Mouse (Mus musculus): Measurements from ENCODE around the gene Nceh1. TPM values are rescaled to one million over a fixed set of nuclear protein-coding genes. Genes with fewer than 3 reads are reported as not detected.

Nceh1 gene
- total and polyA plus RNA-seq, 3 experiments: 8.2 to 9.3 TPM; not detected in 1

GRCm38 (mm10) chr3:27170257-27170656 lies 12.5 kb upstream of the Nceh1 start:
- no peak overlapping the region for H3K4me3 ChIP-seq (ENCODE audit: control insufficient read depth in 1 of 2, insufficient read depth in 1 of 2, low read depth in 2 of 2, low read length in 2 of 2)
- no peaks in the 10 kb centered on the region for H3K79me2 ChIP-seq (ENCODE audit: control insufficient read depth, insufficient read depth, low read length, poor library complexity)
- no peak for DNase-seq (ENCODE audit: low read depth, low spot score)
- no peaks in the 10 kb centered on the region for H3K4me1 ChIP-seq (ENCODE audit: control insufficient read depth in 1 of 2, insufficient read depth in 2 of 2, low read length in 2 of 2)
- H3K36me3 ChIP-seq (ENCODE audit: control insufficient read depth in 1 of 2, insufficient read depth in 2 of 2, low read length in 2 of 2): no peaks in the 10 kb centered on the region
- H3K9ac ChIP-seq (ENCODE audit: control insufficient read depth, low read depth, low read length, poor library complexity, severe bottlenecking): no peak overlapping the region
- H3K27ac ChIP-seq (ENCODE audit: control insufficient read depth, low read depth, low read length): no peak overlapping the region
- H3K9me3 ChIP-seq (replicated peaks; ENCODE audit: insufficient read depth, low read length): no peaks in the 10 kb centered on the region
- peaks cover 0 to 2% of the 10 kb centered on the region in 2 experiments; a peak in 2 of 4 replicates for H3K27me3 ChIP-seq (ENCODE audit: control insufficient read depth in 1 of 2, insufficient read depth in 2 of 2, low read length in 2 of 2)
- TF ChIP-seq TBP (IDR thresholded peaks at IDR 0.05; ENCODE audit: low read depth, low read length) (no peak), SMC3 (IDR thresholded peaks at IDR 0.05; ENCODE audit: low read depth, low read length) (no peak), JUND (IDR thresholded peaks at IDR 0.05; ENCODE audit: low read depth, low read length) (no peak), UBTF (IDR thresholded peaks at IDR 0.05; ENCODE audit: borderline replicate concordance, insufficient read depth, low read depth, low read length) (no peak), RAD21 (IDR thresholded peaks at IDR 0.05; ENCODE audit: low read depth, low read length) (no peak), RCOR1 (IDR thresholded peaks at IDR 0.05; ENCODE audit: low read depth, low read length) (no peak), MAZ (IDR thresholded peaks at IDR 0.05; ENCODE audit: low read depth, low read length) (no peak)

DNA sequence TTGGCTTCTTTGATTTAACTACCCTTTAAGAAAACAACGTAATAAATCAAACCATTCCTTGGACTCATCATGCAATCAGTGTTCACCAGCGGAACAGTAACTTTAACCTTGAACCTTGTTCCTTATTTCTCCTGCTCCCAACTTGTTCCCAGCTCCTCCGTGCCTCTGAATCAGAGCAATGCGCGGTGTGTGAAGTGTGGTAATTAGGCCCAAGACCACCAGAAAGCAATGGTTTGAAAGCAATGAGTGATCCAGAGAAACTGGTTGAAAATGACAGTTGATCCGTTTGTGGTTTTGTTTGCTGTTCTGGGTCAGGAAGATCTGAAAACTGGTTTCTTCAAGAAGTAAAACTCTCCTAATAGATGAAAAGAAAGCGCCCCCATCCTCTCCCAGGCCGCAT lies 3.1 kb upstream of the Nceh1 start:
- no peak overlapping the region for H3K4me3 ChIP-seq (ENCODE audit: control insufficient read depth in 1 of 2, insufficient read depth in 1 of 2, low read depth in 2 of 2, low read length in 2 of 2)
- H3K9me3 ChIP-seq (replicated peaks; ENCODE audit: insufficient read depth, low read length): no peaks in the 10 kb centered on the region
- peaks cover 0 to 2% of the 10 kb centered on the region in 2 experiments; a peak in 2 of 4 replicates for H3K27me3 ChIP-seq (ENCODE audit: control insufficient read depth in 1 of 2, insufficient read depth in 2 of 2, low read length in 2 of 2)
- H3K36me3 ChIP-seq (ENCODE audit: control insufficient read depth in 1 of 2, insufficient read depth in 2 of 2, low read length in 2 of 2): no peaks in the 10 kb centered on the region
- TF ChIP-seq POLR2A (IDR thresholded peaks at IDR 0.05; ENCODE audit: control insufficient read depth in 1 of 2, insufficient read depth in 1 of 2, low read depth in 1 of 2, low read length in 2 of 2, poor library complexity in 1 of 2) (no peak), MYB (IDR thresholded peaks at IDR 0.05; ENCODE audit: low read depth, low read length) (no peak), ZNF384 (IDR thresholded peaks at IDR 0.05; ENCODE audit: low read depth, low read length) (no peak), CTCF (IDR thresholded peaks at IDR 0.05 in 2 of 3, conservative IDR thresholded peaks at IDR 0.05 in 1 of 3; ENCODE audit: control insufficient read depth in 1 of 3, insufficient read depth in 1 of 3, low read depth in 2 of 3, low read length in 3 of 3, poor library complexity in 1 of 3, severe bottlenecking in 1 of 3) (no peak), ZC3H11A (IDR thresholded peaks at IDR 0.05; ENCODE audit: low read depth, low read length) (no peak), CHD1 (IDR thresholded peaks at IDR 0.05; ENCODE audit: low read depth, low read length) (no peak)
- no peak for DNase-seq (ENCODE audit: low read depth, low spot score)
- H3K27ac ChIP-seq (ENCODE audit: control insufficient read depth, low read depth, low read length): no peak overlapping the region
- H3K4me1 ChIP-seq (ENCODE audit: control insufficient read depth in 1 of 2, insufficient read depth in 2 of 2, low read length in 2 of 2): peaks cover 0 to 4% of the 10 kb centered on the region in 2 experiments; a peak in 1 of 4 replicates
- no peak overlapping the region for H3K9ac ChIP-seq (ENCODE audit: control insufficient read depth, low read depth, low read length, poor library complexity, severe bottlenecking)
- peaks cover 3% of the 10 kb centered on the region; the same call in 1 of the 2 replicates for H3K79me2 ChIP-seq (ENCODE audit: control insufficient read depth, insufficient read depth, low read length, poor library complexity)

DNA sequence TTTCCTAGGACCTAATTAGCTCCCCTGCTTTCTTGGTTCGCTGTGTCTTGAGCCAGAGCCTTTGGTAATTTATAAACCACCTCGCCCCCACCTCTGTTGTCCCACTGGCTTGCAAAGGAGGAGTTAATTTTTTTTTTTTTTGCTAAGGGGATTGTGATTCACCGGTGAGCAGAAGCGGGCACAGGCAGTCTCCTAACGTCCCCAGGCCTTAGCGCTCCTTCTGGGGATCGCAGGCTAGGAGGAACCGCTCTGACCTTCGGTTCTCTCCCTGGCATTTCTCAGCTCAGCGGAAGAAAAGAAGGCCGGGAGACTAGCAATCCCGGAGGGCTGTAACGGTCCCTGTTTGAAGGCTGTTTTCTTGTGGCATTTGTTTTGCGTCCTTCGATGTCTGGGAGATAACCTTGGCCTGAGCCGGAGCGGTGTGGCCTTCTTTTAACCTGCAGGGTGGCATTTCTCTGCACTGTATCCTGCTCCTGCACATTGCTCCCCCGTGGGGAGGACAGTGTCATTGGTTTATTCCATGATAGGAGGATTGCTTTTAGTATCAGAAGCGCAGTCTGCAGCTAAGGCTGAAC lies 923 bp downstream of the Nceh1 start:
- H3K4me3 ChIP-seq (ENCODE audit: control insufficient read depth in 1 of 2, insufficient read depth in 1 of 2, low read depth in 2 of 2, low read length in 2 of 2): peak overlapping the region; percentile 66 to 70
- no peaks in the 10 kb centered on the region for H3K27me3 ChIP-seq (ENCODE audit: control insufficient read depth in 1 of 2, insufficient read depth in 2 of 2, low read length in 2 of 2)
- no peaks in the 10 kb centered on the region for H3K9me3 ChIP-seq (replicated peaks; ENCODE audit: insufficient read depth, low read length)
- peak; percentile 40; the same call in 1 of the 2 replicates for TF ChIP-seq UBTF (IDR thresholded peaks at IDR 0.05; ENCODE audit: borderline replicate concordance, insufficient read depth, low read depth, low read length)
- TF ChIP-seq KAT2A (conservative IDR thresholded peaks at IDR 0.05; ENCODE audit: low read depth, low read length): no peak
- TF ChIP-seq TBP (IDR thresholded peaks at IDR 0.05; ENCODE audit: low read depth, low read length): 0 out of 2 replicates have a peak, but pooled peaks have one; percentile 27
- TF ChIP-seq ZC3H11A (IDR thresholded peaks at IDR 0.05; ENCODE audit: low read depth, low read length): no peak
- peaks cover 0 to 4% of the 10 kb centered on the region in 2 experiments; a peak in 1 of 4 replicates for H3K4me1 ChIP-seq (ENCODE audit: control insufficient read depth in 1 of 2, insufficient read depth in 2 of 2, low read length in 2 of 2)
- peak overlapping the region; percentile 11; the same call in 1 of the 2 replicates for H3K27ac ChIP-seq (ENCODE audit: control insufficient read depth, low read depth, low read length)
- peaks cover 3% of the 10 kb centered on the region; the same call in 1 of the 2 replicates for H3K79me2 ChIP-seq (ENCODE audit: control insufficient read depth, insufficient read depth, low read length, poor library complexity)
- no peaks in the 10 kb centered on the region for H3K36me3 ChIP-seq (ENCODE audit: control insufficient read depth in 1 of 2, insufficient read depth in 2 of 2, low read length in 2 of 2)
- peak; percentile 61 for DNase-seq (ENCODE audit: low read depth, low spot score)
- H3K9ac ChIP-seq (ENCODE audit: control insufficient read depth, low read depth, low read length, poor library complexity, severe bottlenecking): peak overlapping the region; percentile 55

Measured in MEL (cell line).